Mouse (Mus musculus) midbrain, embryonic 11.5 days (tissue): ENCODE results near the gene Gm17359. TPM values are rescaled to one million over a fixed set of nuclear protein-coding genes. Genes with fewer than 3 reads are reported as not detected.
A peak's percentile ranks its signal among the peaks of the same experiment; 100 is the strongest.
"Not testable (repeated sequence)": the region's sequence is repeated elsewhere in the genome, so short reads cannot be mapped to it uniquely, and the experiment has no call there.

Experiments used
- ATAC-seq: fragments of 200-750 bp; cut with Nextera tagmentation; 2 replicates; pipeline ENCODE4 v1.8.0; 2017; ENCODE audit warnings: moderate TSS enrichment, moderate library complexity; ENCODE audit not compliant: low FRiP score
- DNase-seq: peaks from one replicate; pipeline ENCODE4 v3.0.0; 2015; ENCODE audit warnings: low spot score; ENCODE audit errors: missing footprints
- H3K27ac ChIP-seq: fragments of 300-500 bp; sonication (generic); 2 replicates; pipeline ENCODE4 v1.5.1; 2014; ENCODE audit warnings: low read depth, low read length
- H3K27me3 ChIP-seq: fragments of 300-500 bp; sonication (generic); 2 replicates; pipeline ENCODE4 v1.6.1; 2014; ENCODE audit warnings: mild to moderate bottlenecking, low read length, moderate library complexity, mixed read lengths; ENCODE audit not compliant: control insufficient read depth, insufficient read depth
- H3K36me3 ChIP-seq: fragments of 300-500 bp; sonication (generic); 2 replicates; pipeline ENCODE4 v1.6.1; 2014; ENCODE audit warnings: mild to moderate bottlenecking, low read length, moderate library complexity, mixed read lengths; ENCODE audit not compliant: control insufficient read depth, insufficient read depth
- H3K4me1 ChIP-seq: fragments of 300-500 bp; sonication (generic); 2 replicates; pipeline ENCODE4 v1.6.1; 2014; ENCODE audit warnings: low read length; ENCODE audit not compliant: control insufficient read depth, insufficient read depth
- H3K4me2 ChIP-seq: fragments of 300-500 bp; sonication (generic); 2 replicates; pipeline ENCODE4 v1.6.1; 2014; ENCODE audit warnings: mild to moderate bottlenecking, moderate library complexity
- H3K4me3 ChIP-seq: fragments of 300-500 bp; sonication (generic); 2 replicates; pipeline ENCODE4 v1.5.1; 2014; ENCODE audit warnings: low read depth, low read length
- H3K9ac ChIP-seq: fragments of 300-500 bp; sonication (generic); 2 replicates; pipeline ENCODE4 v1.6.1; 2014; ENCODE audit warnings: low read length
- H3K9me3 ChIP-seq: fragments of 300-500 bp; sonication (generic); 2 replicates; pipeline ENCODE4 v1.6.1; 2016; ENCODE audit warnings: low read length; ENCODE audit not compliant: control insufficient read depth
- WGBS: fragments of 180-500 bp; shearing (Covaris S2); extraction: QIAGEN DNeasy Blood & Tissue Kit; methylation state at CpG from one replicate; pipeline ENCODE4 v1.1.7; 2014; 5-methylcytosine and 5-hydroxymethylcytosine counted together
- polyA plus RNA-seq: library from polyadenylated mRNA; unstranded; fragments of >200 nt; fragmentation: Nextera tagmentation; extraction: Ambion mirVana; gene quantifications from 2 replicates; pipeline ENCODE4 v1.2.1, GENCODE M21; 2014

Gm17359 gene
- polyA plus RNA-seq, 1 experiment from 2014 or later, result 0.33 TPM

GRCm38 (mm10) chr3:79440976-79441491 is 104.6 kb downstream of the Gm17359 start:
- Histone ChIP-seq H3K9me3 (0 out of 2 replicates have a peak, but pooled peaks cover 2% of the 10 kb centered on the region), H3K36me3 (no peaks in the 10 kb centered on the region), H3K9ac (no peak overlapping the region), H3K27ac (no peak overlapping the region), H3K4me1 (no peaks in the 10 kb centered on the region), H3K27me3 (no peaks in the 10 kb centered on the region), H3K4me3 (no peak overlapping the region), H3K4me2 (no peak overlapping the region)
- DNase-seq, result no peak
- 80% methylated on average over 12 of the region's 12 CpGs for WGBS
- no peak for ATAC-seq

GRCm38 (mm10) chr3:79443850-79444249 is 107.4 kb downstream of the Gm17359 start:
- DNase-seq, result no peak
- Histone ChIP-seq H3K27me3 (no peaks in the 10 kb centered on the region), H3K27ac (no peak overlapping the region), H3K36me3 (no peaks in the 10 kb centered on the region), H3K9ac (no peak overlapping the region), H3K9me3 (0 out of 2 replicates have a peak, but pooled peaks cover 2% of the 10 kb centered on the region), H3K4me1 (no peaks in the 10 kb centered on the region), H3K4me3 (no peak overlapping the region), H3K4me2 (no peak overlapping the region)
- no peak for ATAC-seq
- WGBS, result 67% methylated on average over 4 of the region's 4 CpGs

GRCm38 (mm10) chr3:79445041-79445440 is 108.6 kb downstream of the Gm17359 start:
- Histone ChIP-seq H3K36me3 (no peaks in the 10 kb centered on the region), H3K4me1 (no peaks in the 10 kb centered on the region), H3K27ac (no peak overlapping the region), H3K4me2 (no peak overlapping the region), H3K4me3 (no peak overlapping the region), H3K27me3 (no peaks in the 10 kb centered on the region), H3K9me3 (0 out of 2 replicates have a peak, but pooled peaks cover 2% of the 10 kb centered on the region), H3K9ac (no peak overlapping the region)
- no peak for ATAC-seq
- DNase-seq, result no peak
- 78% methylated on average over 8 of the region's 8 CpGs for WGBS

- no peak overlapping the region for H3K27ac ChIP-seq
- H3K4me3 ChIP-seq, result no peak overlapping the region
- H3K4me2 ChIP-seq, result no peak overlapping the region
- DNase-seq (no peak), ATAC-seq (no peak)
- no peaks in the 10 kb centered on the region for H3K4me1 ChIP-seq
- WGBS, result 90% methylated on average over 4 of the region's 4 CpGs
- H3K9me3 ChIP-seq, result 0 out of 2 replicates have a peak, but pooled peaks cover 2% of the 10 kb centered on the region
- H3K9ac ChIP-seq, result no peak overlapping the region
- no peaks in the 10 kb centered on the region for H3K36me3 ChIP-seq
- H3K27me3 ChIP-seq, result no peaks in the 10 kb centered on the region
Measured at GRCm38 (mm10) chr3:79446124-79446523, 109.7 kb downstream of the Gm17359 start.

GRCm38 (mm10) chr3:79446648-79447047 is 110.2 kb downstream of the Gm17359 start:
- H3K4me1 ChIP-seq, H3K27ac ChIP-seq, H3K9me3 ChIP-seq, H3K27me3 ChIP-seq, H3K9ac ChIP-seq, H3K36me3 ChIP-seq, H3K4me3 ChIP-seq, H3K4me2 ChIP-seq, ATAC-seq, DNase-seq: not testable (repeated sequence)
- WGBS, result 84% methylated on average over 3 of the region's 3 CpGs

- Histone ChIP-seq H3K4me3 (no peak overlapping the region), H3K27ac (no peak overlapping the region), H3K9ac (no peak overlapping the region), H3K27me3 (no peaks in the 10 kb centered on the region), H3K4me1 (peaks cover 9% of the 10 kb centered on the region), H3K36me3 (no peaks in the 10 kb centered on the region), H3K4me2 (no peak overlapping the region), H3K9me3 (0 out of 2 replicates have a peak, but pooled peaks cover 2% of the 10 kb centered on the region)
- no peak for DNase-seq
- WGBS, result 92% methylated on average over 5 of the region's 5 CpGs
- ATAC-seq, result no peak
Measured at GRCm38 (mm10) chr3:79448421-79448820, 112.0 kb downstream of the Gm17359 start.

GRCm38 (mm10) chr3:79449361-79449760 is 112.9 kb downstream of the Gm17359 start:
- no peaks in the 10 kb centered on the region for H3K9me3 ChIP-seq
- no peak for ATAC-seq
- H3K27me3 ChIP-seq, result no peaks in the 10 kb centered on the region
- 77% methylated on average over 7 of the region's 7 CpGs for WGBS
- H3K27ac ChIP-seq, result no peak overlapping the region
- no peak overlapping the region for H3K9ac ChIP-seq
- no peak overlapping the region for H3K4me2 ChIP-seq
- no peak for DNase-seq
- peaks cover 9% of the 10 kb centered on the region for H3K4me1 ChIP-seq
- H3K4me3 ChIP-seq, result no peak overlapping the region
- no peaks in the 10 kb centered on the region for H3K36me3 ChIP-seq

GRCm38 (mm10) chr3:79452696-79453263 is 116.3 kb downstream of the Gm17359 start:
- Histone ChIP-seq H3K36me3 (no peaks in the 10 kb centered on the region), H3K4me1 (peaks cover 9% of the 10 kb centered on the region), H3K9ac (no peak overlapping the region), H3K27me3 (no peaks in the 10 kb centered on the region), H3K4me3 (no peak overlapping the region), H3K4me2 (no peak overlapping the region), H3K9me3 (no peaks in the 10 kb centered on the region), H3K27ac (peak overlapping the region; percentile 55; the same call in 1 of the 2 replicates)
- DNase-seq, result peak; percentile 93
- ATAC-seq, result peak; percentile 92
- 40% methylated on average over 14 of the region's 14 CpGs for WGBS

GRCm38 (mm10) chr3:79455761-79456160 is 119.3 kb downstream of the Gm17359 start:
- WGBS, result 76% methylated on average over 11 of the region's 11 CpGs
- H3K27ac ChIP-seq, result no peak overlapping the region

More at GRCm38 (mm10) chr3:79455761-79456160, 119.3 kb downstream of the Gm17359 start:
- no peak for ATAC-seq
- H3K4me2 ChIP-seq, result no peak overlapping the region
- H3K27me3 ChIP-seq, result no peaks in the 10 kb centered on the region
- H3K4me1 ChIP-seq, result peaks cover 14% of the 10 kb centered on the region
- DNase-seq, result no peak
- H3K36me3 ChIP-seq, result peaks cover 5% of the 10 kb centered on the region; the same call in 1 of the 2 replicates
- no peaks in the 10 kb centered on the region for H3K9me3 ChIP-seq
- no peak overlapping the region for H3K4me3 ChIP-seq
- no peak overlapping the region for H3K9ac ChIP-seq
